Comparison of ENCODE assay signal across 9 mouse cellular contexts in genomic region chr1:143941465-143941864, GRCm38 (mm10).
DNase-seq lines count a peak whose midpoint lies in the region; ATAC-seq and TF ChIP-seq lines count a peak whose summit lies in the region.
"Had no signal": no experiment of that assay in that cellular context is flagged by ENCODE, and none has a peak within 500 bp of the region (broad histone marks: within the 10 kb centered on the region; RNA-seq: fewer than 3 reads in every experiment).

No protein-coding gene starts in this region.

- no peaks in the 10 kb centered on the region for H3K4me1 ChIP-seq in liver, embryonic 16.5 days (ENCODE audit: control insufficient read depth, low read depth, low read length)
- no peaks in the 10 kb centered on the region for H3K4me1 ChIP-seq in liver, embryonic 11.5 days (replicated peaks; ENCODE audit: control insufficient read depth, insufficient read depth, low read length)
- H3K4me1 ChIP-seq in forebrain, postnatal 0 days (ENCODE audit: insufficient read depth), result peaks cover 5% of the 10 kb centered on the region; the same call in 1 of the 2 replicates
- 0 out of 2 replicates have a peak, but pooled peaks cover 5% of the 10 kb centered on the region for H3K4me1 ChIP-seq in hindbrain, embryonic 14.5 days (replicated peaks; ENCODE audit: control insufficient read depth, insufficient read depth, low read length)
- no peaks in the 10 kb centered on the region for H3K4me1 ChIP-seq in lung, postnatal 0 days (ENCODE audit: insufficient read depth, low read depth, low read length)

- no peak overlapping the region for H3K4me3 ChIP-seq in liver, embryonic 16.5 days (ENCODE audit: low read depth, low read length)
- H3K4me3 ChIP-seq in liver, embryonic 11.5 days (ENCODE audit: low read depth, low read length), result no peak overlapping the region
- H3K4me3 ChIP-seq in forebrain, postnatal 0 days (ENCODE audit: low read depth, low read length), result no peak overlapping the region
- no peak overlapping the region for H3K4me3 ChIP-seq in hindbrain, embryonic 14.5 days (replicated peaks; ENCODE audit: low read length)
- no peak overlapping the region for H3K4me3 ChIP-seq in lung, postnatal 0 days (ENCODE audit: low read depth, low read length)

- TF ChIP-seq EP300 in lung, postnatal 0 days (IDR thresholded peaks at IDR 0.05), result peak; percentile 46; the same call in 1 of the 2 replicates

- no peaks in the 10 kb centered on the region for H3K36me3 ChIP-seq in liver, embryonic 16.5 days (ENCODE audit: control insufficient read depth, insufficient read depth)
- H3K36me3 ChIP-seq in liver, embryonic 11.5 days (ENCODE audit: control insufficient read depth, insufficient read depth, low read length), result no peaks in the 10 kb centered on the region
- no peaks in the 10 kb centered on the region for H3K36me3 ChIP-seq in forebrain, postnatal 0 days (ENCODE audit: insufficient read depth)
- H3K36me3 ChIP-seq in hindbrain, embryonic 14.5 days (replicated peaks; ENCODE audit: control insufficient read depth, insufficient read depth), result no peaks in the 10 kb centered on the region
- no peaks in the 10 kb centered on the region for H3K36me3 ChIP-seq in lung, postnatal 0 days (ENCODE audit: insufficient read depth, low read length)

- 59% methylated on average over 5 of the region's 5 CpGs for WGBS in liver, embryonic 16.5 days (ENCODE audit: insufficient replicate concordance)
- 77% methylated on average over 5 of the region's 5 CpGs for WGBS in liver, embryonic 11.5 days
- WGBS in forebrain, postnatal 0 days, result 32% methylated on average over 5 of the region's 5 CpGs
- WGBS in hindbrain, embryonic 14.5 days, result 53% methylated on average over 5 of the region's 5 CpGs
- 53% methylated on average over 5 of the region's 5 CpGs for WGBS in lung, postnatal 0 days

- no peak for TF ChIP-seq CTCF in forebrain, postnatal 0 days (IDR thresholded peaks at IDR 0.05; ENCODE audit: low read depth)
- no peak for TF ChIP-seq CTCF in lung, postnatal 0 days (IDR thresholded peaks at IDR 0.05)

- H3K27ac ChIP-seq in liver, embryonic 16.5 days (ENCODE audit: low read length), result no peak overlapping the region
- no peak overlapping the region for H3K27ac ChIP-seq in liver, embryonic 11.5 days (ENCODE audit: low read depth, low read length)
- no peak overlapping the region for H3K27ac ChIP-seq in forebrain, postnatal 0 days (ENCODE audit: low read depth, low read length)
- H3K27ac ChIP-seq in hindbrain, embryonic 14.5 days, result no peak overlapping the region
- H3K27ac ChIP-seq in lung, postnatal 0 days (ENCODE audit: low read length), result no peak overlapping the region
- H3K27ac ChIP-seq: liver, embryonic 14.5 days had no signal

- peak; percentile 27; the same call in 1 of the 2 replicates for ATAC-seq in liver, embryonic 16.5 days (ENCODE audit: low read depth)
- no peak for ATAC-seq in liver, embryonic 11.5 days (replicated peaks; ENCODE audit: low FRiP score)
- ATAC-seq in forebrain, postnatal 0 days, result peak; percentile 45
- ATAC-seq in hindbrain, embryonic 14.5 days (ENCODE audit: low FRiP score), result peak; percentile 69; the same call in 1 of the 2 replicates
- ATAC-seq in lung, postnatal 0 days, result peak; percentile 63

- H3K4me2 ChIP-seq in liver, embryonic 16.5 days (ENCODE audit: low read depth, low read length), result no peak overlapping the region
- no peak overlapping the region for H3K4me2 ChIP-seq in liver, embryonic 11.5 days
- H3K4me2 ChIP-seq in forebrain, postnatal 0 days (ENCODE audit: low read depth), result no peak overlapping the region
- no peak overlapping the region for H3K4me2 ChIP-seq in hindbrain, embryonic 14.5 days (replicated peaks)
- no peak overlapping the region for H3K4me2 ChIP-seq in lung, postnatal 0 days (replicated peaks; ENCODE audit: low read depth, low read length)

- no peak overlapping the region for H3K9ac ChIP-seq in liver, embryonic 16.5 days (ENCODE audit: low read depth, low read length)
- no peak overlapping the region for H3K9ac ChIP-seq in liver, embryonic 11.5 days (ENCODE audit: low read depth, low read length)
- no peak overlapping the region for H3K9ac ChIP-seq in forebrain, postnatal 0 days
- no peak overlapping the region for H3K9ac ChIP-seq in hindbrain, embryonic 14.5 days
- no peak overlapping the region for H3K9ac ChIP-seq in lung, postnatal 0 days (replicated peaks; ENCODE audit: low read depth)
- H3K9ac ChIP-seq: liver, embryonic 14.5 days had no signal

- no peaks in the 10 kb centered on the region for H3K9me3 ChIP-seq in liver, embryonic 16.5 days (replicated peaks; ENCODE audit: control insufficient read depth, low read length)
- H3K9me3 ChIP-seq in liver, embryonic 11.5 days (ENCODE audit: control insufficient read depth, low read length), result no peaks in the 10 kb centered on the region
- no peaks in the 10 kb centered on the region for H3K9me3 ChIP-seq in forebrain, postnatal 0 days (ENCODE audit: low read length)
- H3K9me3 ChIP-seq in hindbrain, embryonic 14.5 days (ENCODE audit: control insufficient read depth, low read length), result no peaks in the 10 kb centered on the region
- no peaks in the 10 kb centered on the region for H3K9me3 ChIP-seq in lung, postnatal 0 days (ENCODE audit: low read length)

- DNase-seq in liver, embryonic 11.5 days (ENCODE audit: low spot score), result no peak
- peak; percentile 92 to 95 for DNase-seq in adrenal gland, adult (ENCODE audit: inconsistent age in 2 of 2, low spot score in 1 of 2)
- DNase-seq in forebrain, postnatal 0 days, result no peak
- peak; percentile 36 for DNase-seq in hindbrain, embryonic 14.5 days (ENCODE audit: low spot score)
- peak; percentile 59 for DNase-seq in lung, postnatal 0 days (ENCODE audit: low spot score)
- peak; percentile 81 for DNase-seq in skeletal muscle tissue, adult 2 months (ENCODE audit: low read depth, low spot score)
- DNase-seq in spleen, postnatal 14 days (ENCODE audit: low spot score in 2 of 2), result no peak

- no peaks in the 10 kb centered on the region for H3K27me3 ChIP-seq in liver, embryonic 16.5 days (ENCODE audit: control insufficient read depth, insufficient read depth, low read depth, low read length)
- no peaks in the 10 kb centered on the region for H3K27me3 ChIP-seq in liver, embryonic 11.5 days (replicated peaks; ENCODE audit: control insufficient read depth, insufficient read depth, low read length)
- no peaks in the 10 kb centered on the region for H3K27me3 ChIP-seq in forebrain, postnatal 0 days (ENCODE audit: insufficient read depth, low read length)
- no peaks in the 10 kb centered on the region for H3K27me3 ChIP-seq in hindbrain, embryonic 14.5 days (ENCODE audit: control insufficient read depth, insufficient read depth, low read length)
- no peaks in the 10 kb centered on the region for H3K27me3 ChIP-seq in lung, postnatal 0 days (replicated peaks; ENCODE audit: insufficient read depth, low read length)

Comparison
In these comparisons a context has a peak if more than half of its experiments do, and no peak if none do; other contexts are left out.
1. DNase-seq: peak in adrenal gland, adult (2 of 2), hindbrain, embryonic 14.5 days (single experiment), lung, postnatal 0 days (single experiment) and skeletal muscle tissue, adult 2 months (single experiment); none in liver, embryonic 11.5 days (single experiment), forebrain, postnatal 0 days (single experiment) and spleen, postnatal 14 days (0 of 2).